Mouse (Mus musculus) liver, embryonic 13.5 days (tissue): ENCODE results near the gene Rasgrp2. TPM values are rescaled to one million over a fixed set of nuclear protein-coding genes. Genes with fewer than 3 reads are reported as not detected.
A peak's percentile ranks its signal among the peaks of the same experiment; 100 is the strongest.

Source experiments
- ATAC-seq: fragments of 200-750 bp; cut with Nextera tagmentation; 2 replicates; pipeline ENCODE4 v1.8.0; 2017; ENCODE audit warnings: low read depth, mild to moderate bottlenecking, moderate number of reproducible peaks, moderate library complexity
- DNase-seq: peaks from one replicate; pipeline ENCODE4 v3.0.0; 2022
- H3K27ac ChIP-seq: fragments of 300-500 bp; sonication (generic); 2 replicates; pipeline ENCODE4 v1.5.1; 2015; ENCODE audit warnings: moderate library complexity, mild to moderate bottlenecking, inconsistent platforms
- H3K27me3 ChIP-seq: fragments of 300-500 bp; sonication (generic); 2 replicates; pipeline ENCODE4 v1.6.1; 2015; ENCODE audit warnings: mild to moderate bottlenecking, inconsistent platforms
- H3K36me3 ChIP-seq: fragments of 300-500 bp; sonication (generic); 2 replicates; pipeline ENCODE4 v1.6.1; 2015; ENCODE audit warnings: mild to moderate bottlenecking, inconsistent platforms
- H3K4me1 ChIP-seq: fragments of 300-500 bp; sonication (generic); replicated peaks from 2 replicates; pipeline ENCODE4 v1.6.1; 2015; ENCODE audit warnings: inconsistent platforms
- H3K4me2 ChIP-seq: fragments of 300-500 bp; sonication (generic); 2 replicates; pipeline ENCODE4 v1.6.1; 2015; ENCODE audit warnings: inconsistent platforms, mild to moderate bottlenecking, moderate library complexity
- H3K4me3 ChIP-seq: fragments of 300-500 bp; sonication (generic); replicated peaks from 2 replicates; pipeline ENCODE4 v1.5.1; 2015; ENCODE audit warnings: mild to moderate bottlenecking, inconsistent platforms
- H3K9ac ChIP-seq: fragments of 300-500 bp; sonication (generic); 2 replicates; pipeline ENCODE4 v1.6.1; 2015; ENCODE audit warnings: mild to moderate bottlenecking, inconsistent platforms
- H3K9me3 ChIP-seq: fragments of 300-500 bp; sonication (generic); replicated peaks from 2 replicates; pipeline ENCODE4 v1.6.1; 2016; ENCODE audit warnings: inconsistent platforms
- WGBS: fragments of 180-500 bp; shearing (Covaris S2); methylation state at CpG from one replicate; pipeline ENCODE4 v1.1.7; 2015; ENCODE audit not compliant: insufficient replicate concordance; 5-methylcytosine and 5-hydroxymethylcytosine counted together
- polyA plus RNA-seq: library from polyadenylated mRNA; unstranded; fragments of >200 nt; fragmentation: Nextera tagmentation; extraction: Ambion mirVana; gene quantifications from 2 replicates; pipeline ENCODE4 v1.2.1, GENCODE M21; 2015

Rasgrp2 gene
- polyA plus RNA-seq, 1 experiment from 2014 or later: 85.3 TPM

DNA sequence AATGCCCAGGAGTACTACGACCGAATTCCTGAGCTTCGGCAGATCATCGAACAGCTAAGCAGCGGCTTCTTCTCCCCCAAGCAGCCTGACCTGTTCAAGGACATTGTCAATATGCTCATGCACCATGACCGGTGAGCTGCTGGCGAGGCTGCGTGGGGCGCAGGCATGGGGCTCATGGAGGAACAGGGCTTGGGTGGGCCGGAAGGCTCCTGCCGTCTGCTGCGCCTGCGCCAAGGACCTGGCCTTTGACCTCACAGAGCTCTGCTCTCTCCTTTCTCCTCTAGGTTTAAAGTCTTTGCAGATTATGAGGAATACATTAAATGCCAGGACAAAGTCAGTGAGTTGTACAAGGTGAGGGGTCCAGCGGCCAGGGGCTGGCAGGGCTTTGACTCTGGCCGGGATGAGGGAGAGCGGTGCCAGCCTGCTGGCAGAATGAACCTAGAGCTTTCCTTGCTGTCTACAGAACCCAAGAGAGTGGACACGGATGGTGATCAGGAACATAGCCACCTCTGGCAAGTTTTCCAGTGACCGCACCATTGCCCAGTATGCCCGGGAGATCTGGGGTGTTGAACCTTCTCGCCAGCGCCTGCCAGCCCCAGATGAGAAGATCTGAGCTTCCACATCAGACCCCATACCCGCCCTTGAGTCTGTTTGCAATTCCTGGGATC is 1.4 kb upstream of the Rasgrp2 start:
- Histone ChIP-seq H3K9ac (no peak overlapping the region), H3K4me1 (peaks cover 43% of the 10 kb centered on the region), H3K27ac (peak overlapping the region; percentile 0; the same call in 1 of the 2 replicates), H3K9me3 (no peaks in the 10 kb centered on the region), H3K36me3 (no peaks in the 10 kb centered on the region), H3K4me3 (no peak overlapping the region), H3K27me3 (peaks cover 60% of the 10 kb centered on the region), H3K4me2 (no peak overlapping the region)
- no peak for ATAC-seq
- no peak for DNase-seq
- WGBS: 75% methylated on average over 22 of the region's 22 CpGs

DNA sequence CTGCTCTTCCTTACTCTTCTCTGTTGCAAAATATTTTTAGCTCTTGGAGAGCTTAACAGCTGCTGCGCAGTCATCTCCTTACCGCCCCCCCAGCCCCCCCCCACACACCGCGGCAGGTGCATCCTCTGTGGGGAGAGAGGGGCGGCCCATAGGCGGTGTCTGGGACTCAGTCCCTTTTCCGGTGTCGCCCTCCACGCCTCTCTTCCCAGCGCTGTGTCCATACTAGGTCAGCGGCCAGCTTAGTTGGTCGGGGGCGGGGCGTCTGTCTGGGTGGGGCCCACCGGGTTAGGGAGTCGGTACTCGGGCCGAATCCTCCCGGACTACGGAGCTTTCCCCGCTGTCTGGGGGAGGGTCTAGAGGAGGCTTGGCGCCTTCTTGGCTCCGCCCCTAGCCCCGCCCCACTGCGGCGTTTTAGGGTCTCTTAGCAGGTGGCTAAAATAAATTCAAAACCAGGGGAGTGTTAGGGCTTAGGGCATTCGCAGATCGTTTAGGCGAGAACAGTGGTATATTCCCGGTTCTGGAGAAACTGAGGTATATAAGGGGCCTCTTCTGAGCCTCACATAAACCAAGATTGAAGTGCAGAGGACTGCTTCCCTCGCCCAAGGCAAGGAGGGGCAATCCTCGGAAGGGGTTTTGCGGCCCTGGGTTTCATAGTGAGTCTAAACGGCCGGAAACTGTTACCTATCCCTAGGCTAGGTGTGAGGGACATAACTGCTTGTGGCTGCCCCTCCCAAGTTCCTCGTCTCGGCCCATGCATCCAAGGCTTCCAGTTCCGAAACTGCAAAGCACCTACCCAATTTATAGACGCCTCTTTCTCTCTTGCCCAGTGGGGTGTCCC is 474 bp upstream of the Rasgrp2 start:
- Histone ChIP-seq H3K9ac (peak overlapping the region; percentile 65), H3K4me1 (peaks cover 52% of the 10 kb centered on the region), H3K4me2 (peak overlapping the region; percentile 91), H3K36me3 (peaks cover 4% of the 10 kb centered on the region; the same call in 1 of the 2 replicates), H3K27me3 (peaks cover 60% of the 10 kb centered on the region), H3K9me3 (no peaks in the 10 kb centered on the region), H3K27ac (peak overlapping the region; percentile 60), H3K4me3 (peak overlapping the region; percentile 64)
- 1% methylated on average over 38 of the region's 39 CpGs for WGBS
- DNase-seq: peak; percentile 40
- ATAC-seq: peak; percentile 38

DNA sequence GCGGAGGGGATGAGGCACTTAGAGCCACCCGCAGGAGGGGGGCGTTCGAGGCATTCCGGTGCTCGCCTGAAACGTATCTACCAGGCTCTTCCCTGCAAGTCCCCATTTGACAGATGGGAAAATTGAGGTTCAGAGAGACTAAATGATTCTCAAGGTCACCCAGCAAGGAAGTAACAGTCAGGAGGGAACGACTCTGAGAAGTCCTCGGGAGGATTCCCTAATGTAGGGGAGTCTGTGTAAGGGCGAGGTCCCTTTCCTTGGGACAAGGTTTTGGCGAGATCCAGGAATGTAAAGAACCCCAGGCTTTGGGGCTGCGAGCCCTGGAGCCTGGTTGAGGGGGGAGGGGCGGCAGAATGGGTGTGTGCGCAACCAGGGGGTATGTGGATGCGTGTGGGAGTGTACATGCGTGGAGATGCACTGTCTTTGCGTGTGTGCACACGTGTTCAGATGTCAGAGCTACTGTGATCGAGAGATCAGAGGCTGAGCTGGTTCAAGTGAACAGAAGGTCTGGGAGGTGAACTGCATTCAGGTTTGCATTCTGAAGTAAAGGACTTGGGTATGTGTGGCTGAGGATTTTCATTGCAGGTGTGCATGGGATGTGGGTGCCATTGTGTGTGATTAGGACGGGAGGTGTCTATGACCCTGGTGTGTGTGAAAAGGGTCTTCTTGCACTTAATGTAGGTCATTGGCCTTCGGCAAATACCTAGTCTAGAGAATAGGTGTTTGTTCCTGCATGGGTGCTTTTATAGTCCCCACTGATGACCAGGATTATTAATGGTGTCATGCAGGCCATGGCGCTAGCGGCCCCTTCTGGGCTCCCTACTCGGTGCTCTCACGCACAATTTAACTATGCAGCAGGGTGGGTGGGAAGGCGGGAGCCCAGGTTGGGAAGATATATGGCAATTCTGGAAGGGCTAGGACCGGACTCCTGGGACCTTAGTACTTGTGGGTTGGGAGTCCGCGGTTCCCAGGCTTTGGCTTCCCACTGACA is 1.3 kb downstream of the Rasgrp2 start:
- DNase-seq: no peak
- H3K27ac ChIP-seq: peak overlapping the region; percentile 65
- H3K4me1 ChIP-seq: peaks cover 55% of the 10 kb centered on the region
- H3K36me3 ChIP-seq: peaks cover 7% of the 10 kb centered on the region
- WGBS: 2% methylated on average over 28 of the region's 29 CpGs
- peaks cover 60% of the 10 kb centered on the region for H3K27me3 ChIP-seq
- H3K9me3 ChIP-seq: no peaks in the 10 kb centered on the region
- no peak for ATAC-seq
- H3K4me3 ChIP-seq: peak overlapping the region; percentile 64
- H3K9ac ChIP-seq: peak overlapping the region; percentile 65
- H3K4me2 ChIP-seq: peak overlapping the region; percentile 91

DNA sequence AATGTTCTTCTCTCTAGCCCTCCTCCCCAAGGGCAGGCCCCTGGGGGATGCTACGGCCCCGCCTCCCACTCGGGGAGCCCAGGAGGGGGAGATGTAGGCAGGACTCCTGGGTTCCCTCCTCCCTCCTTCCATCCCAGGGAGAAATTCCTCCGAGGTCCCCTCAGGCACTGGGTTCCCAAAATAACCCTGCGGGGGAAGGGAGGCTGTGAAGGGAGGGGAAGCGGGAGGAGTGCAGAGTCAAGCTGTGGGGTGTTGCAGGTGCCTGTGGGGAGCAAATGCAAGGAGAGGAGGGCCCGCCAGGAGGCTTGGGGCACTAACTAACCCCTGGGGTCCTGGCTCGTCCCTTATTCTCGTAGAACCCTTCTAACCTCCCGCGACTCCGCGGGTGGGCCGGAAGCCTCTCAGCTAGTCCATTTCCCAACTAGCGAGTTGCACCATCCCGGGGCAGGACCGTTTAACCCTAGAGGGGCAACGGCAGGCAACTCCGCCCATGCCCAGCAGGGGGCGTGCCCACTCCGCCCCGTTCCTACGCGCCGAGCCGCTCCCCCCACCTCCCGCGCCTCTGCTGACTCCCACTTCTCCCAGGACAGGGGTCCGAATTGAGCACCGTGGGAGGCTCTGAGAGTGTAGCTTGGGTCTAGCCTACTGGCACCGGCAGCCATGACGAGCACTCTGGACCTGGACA is 2.1 kb downstream of the Rasgrp2 start:
- Histone ChIP-seq H3K4me2 (peak overlapping the region; percentile 91), H3K9me3 (no peaks in the 10 kb centered on the region), H3K4me1 (peaks cover 55% of the 10 kb centered on the region), H3K27me3 (peaks cover 60% of the 10 kb centered on the region), H3K9ac (peak overlapping the region; percentile 59), H3K27ac (peak overlapping the region; percentile 65), H3K36me3 (peaks cover 7% of the 10 kb centered on the region), H3K4me3 (peak overlapping the region; percentile 64)
- ATAC-seq: peak; percentile 52
- WGBS: under 1% methylated on average over 32 of the region's 32 CpGs
- DNase-seq: peak; percentile 68

DNA sequence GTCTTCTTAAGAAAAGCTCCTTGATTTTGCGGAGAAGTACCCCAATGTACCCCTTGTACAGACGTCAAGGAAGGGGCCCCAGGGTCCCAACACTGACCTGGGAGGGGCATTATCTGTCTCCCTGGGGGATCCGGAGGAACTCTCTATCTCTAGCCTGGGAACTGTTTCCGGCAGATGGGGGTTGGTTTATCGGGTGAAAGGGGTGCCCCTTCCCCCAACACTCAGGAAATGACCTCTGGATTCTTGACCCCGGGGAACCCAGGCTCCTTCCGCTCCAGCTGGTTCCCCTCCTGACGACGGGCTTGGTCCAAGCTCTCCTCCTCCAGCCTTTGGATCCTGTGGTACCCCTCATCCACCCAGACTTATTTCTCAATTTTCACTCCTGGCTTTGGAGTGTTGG is 2.8 kb downstream of the Rasgrp2 start:
- Histone ChIP-seq H3K9me3 (no peaks in the 10 kb centered on the region), H3K27ac (peak overlapping the region; percentile 61; the same call in 1 of the 2 replicates), H3K9ac (peak overlapping the region; percentile 59), H3K4me1 (peaks cover 55% of the 10 kb centered on the region), H3K4me3 (peak overlapping the region; percentile 64), H3K36me3 (peaks cover 10% of the 10 kb centered on the region), H3K27me3 (peaks cover 57% of the 10 kb centered on the region), H3K4me2 (peak overlapping the region; percentile 91)
- ATAC-seq (peak; percentile 29), DNase-seq (no peak)
- WGBS: 2% methylated on average over 9 of the region's 9 CpGs

DNA sequence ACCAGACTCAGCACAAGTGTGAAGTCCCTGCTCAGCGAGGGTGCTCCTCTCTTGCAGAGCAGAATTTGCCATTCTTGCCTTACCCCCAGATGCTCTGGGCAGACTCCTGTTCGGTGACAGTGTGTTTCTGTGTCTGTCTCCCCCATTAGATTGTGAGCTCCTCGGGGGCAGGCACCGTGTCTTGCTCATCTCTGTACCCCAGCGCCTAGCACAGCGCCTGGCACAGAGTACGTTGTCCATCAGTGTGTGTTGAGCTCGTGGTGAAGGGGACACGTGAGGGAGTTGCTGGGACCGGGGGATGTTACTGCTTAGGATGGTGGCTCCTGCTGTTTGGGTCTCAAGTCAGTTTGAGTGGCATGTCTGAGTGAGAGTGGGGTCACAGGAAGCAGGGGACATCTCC is 4.7 kb downstream of the Rasgrp2 start:
- H3K27me3 ChIP-seq: peaks cover 39% of the 10 kb centered on the region
- no peak overlapping the region for H3K9ac ChIP-seq
- no peak overlapping the region for H3K27ac ChIP-seq
- no peaks in the 10 kb centered on the region for H3K9me3 ChIP-seq
- no peak overlapping the region for H3K4me3 ChIP-seq
- WGBS: 76% methylated on average over 10 of the region's 10 CpGs
- no peak for ATAC-seq
- H3K4me2 ChIP-seq: 0 out of 2 replicates have a peak overlapping the region, but pooled peaks have one; percentile 91
- no peak for DNase-seq
- H3K36me3 ChIP-seq: peaks cover 16% of the 10 kb centered on the region
- H3K4me1 ChIP-seq: peaks cover 53% of the 10 kb centered on the region

DNA sequence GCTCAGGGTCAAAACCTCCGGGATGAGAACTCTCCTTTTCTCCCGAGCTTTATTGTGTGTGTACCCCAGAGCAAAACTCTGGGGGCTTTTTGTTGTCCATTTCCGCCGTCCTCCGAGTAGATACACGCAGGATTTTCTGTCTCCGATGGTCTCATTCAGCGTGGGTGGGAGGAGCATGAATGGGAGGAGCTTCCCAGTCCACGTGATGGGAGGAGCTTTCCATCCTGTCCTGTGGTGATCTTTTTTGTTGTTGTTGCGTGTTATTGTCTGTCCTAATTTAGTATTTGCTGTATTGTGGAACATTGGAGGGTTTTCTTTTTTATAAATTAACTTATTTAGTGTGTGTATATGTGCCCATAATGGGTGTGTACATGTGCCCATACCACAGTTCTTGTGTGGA is 6.3 kb downstream of the Rasgrp2 start:
- no peak overlapping the region for H3K4me3 ChIP-seq
- DNase-seq (no peak), ATAC-seq (no peak)
- peaks cover 37% of the 10 kb centered on the region for H3K4me1 ChIP-seq
- H3K9me3 ChIP-seq: no peaks in the 10 kb centered on the region
- H3K4me2 ChIP-seq: no peak overlapping the region
- H3K27me3 ChIP-seq: peaks cover 23% of the 10 kb centered on the region
- H3K27ac ChIP-seq: no peak overlapping the region
- H3K36me3 ChIP-seq: peaks cover 16% of the 10 kb centered on the region
- 65% methylated on average over 10 of the region's 10 CpGs for WGBS
- H3K9ac ChIP-seq: no peak overlapping the region

DNA sequence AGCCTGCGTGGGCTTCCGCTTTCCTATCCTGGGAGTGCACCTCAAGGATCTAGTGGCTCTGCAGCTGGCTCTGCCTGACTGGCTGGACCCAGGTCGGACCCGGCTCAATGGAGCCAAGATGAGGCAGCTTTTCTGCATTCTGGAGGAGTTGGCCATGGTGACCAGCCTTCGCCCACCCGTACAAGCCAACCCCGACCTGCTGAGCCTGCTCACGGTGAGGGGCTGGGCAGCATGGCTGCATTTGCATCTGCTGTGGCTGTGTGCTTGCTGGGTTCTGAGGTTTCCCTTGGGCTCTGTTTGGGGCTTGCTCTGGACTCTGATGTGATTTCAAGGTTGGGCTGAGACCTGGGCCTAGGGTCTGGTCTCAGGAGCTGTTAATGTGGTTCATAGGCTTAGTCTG is 8.0 kb downstream of the Rasgrp2 start:
- Histone ChIP-seq H3K4me1 (peaks cover 21% of the 10 kb centered on the region), H3K36me3 (peaks cover 19% of the 10 kb centered on the region), H3K9ac (no peak overlapping the region), H3K27me3 (peaks cover 7% of the 10 kb centered on the region), H3K4me2 (no peak overlapping the region), H3K27ac (no peak overlapping the region), H3K9me3 (no peaks in the 10 kb centered on the region), H3K4me3 (no peak overlapping the region)
- ATAC-seq: no peak
- 77% methylated on average over 8 of the region's 8 CpGs for WGBS
- DNase-seq: no peak

DNA sequence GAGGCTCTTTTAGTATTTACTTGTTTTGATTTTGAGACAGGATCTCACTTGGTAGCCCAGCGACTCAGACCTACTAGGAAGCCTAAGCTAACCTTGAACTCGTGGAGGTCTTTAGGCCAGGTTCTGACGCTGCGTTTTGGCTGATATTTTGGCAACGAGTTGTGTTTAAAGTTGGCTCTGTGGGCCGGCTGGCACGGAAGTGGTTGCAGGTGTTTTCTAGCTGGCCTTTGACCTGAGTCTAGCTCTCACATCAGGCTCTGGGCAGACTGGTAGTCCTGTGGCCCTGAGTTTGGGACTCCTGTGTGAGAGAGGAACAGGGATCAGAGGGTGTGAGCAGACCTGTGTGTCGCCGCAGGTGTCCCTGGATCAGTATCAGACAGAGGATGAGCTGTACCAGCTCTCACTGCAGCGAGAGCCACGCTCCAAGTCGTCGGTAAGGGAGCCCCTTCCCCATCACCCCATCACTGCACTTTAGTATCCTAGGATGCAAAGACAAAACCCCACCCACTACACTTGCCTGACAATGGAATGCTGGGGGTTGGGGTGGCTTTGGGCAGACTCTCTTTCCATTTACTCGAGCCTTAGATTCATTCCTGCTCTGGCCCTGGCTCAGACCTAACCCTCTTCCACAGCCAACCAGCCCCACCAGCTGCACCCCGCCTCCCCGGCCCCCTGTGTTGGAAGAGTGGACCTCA is 8.8 kb downstream of the Rasgrp2 start:
- H3K4me2 ChIP-seq: no peak overlapping the region
- ATAC-seq (no peak), DNase-seq (no peak)
- H3K36me3 ChIP-seq: peaks cover 19% of the 10 kb centered on the region
- no peak overlapping the region for H3K9ac ChIP-seq
- no peaks in the 10 kb centered on the region for H3K27me3 ChIP-seq
- H3K4me3 ChIP-seq: no peak overlapping the region
- H3K9me3 ChIP-seq: no peaks in the 10 kb centered on the region
- H3K4me1 ChIP-seq: peaks cover 12% of the 10 kb centered on the region
- no peak overlapping the region for H3K27ac ChIP-seq
- WGBS: 72% methylated on average over 16 of the region's 16 CpGs

DNA sequence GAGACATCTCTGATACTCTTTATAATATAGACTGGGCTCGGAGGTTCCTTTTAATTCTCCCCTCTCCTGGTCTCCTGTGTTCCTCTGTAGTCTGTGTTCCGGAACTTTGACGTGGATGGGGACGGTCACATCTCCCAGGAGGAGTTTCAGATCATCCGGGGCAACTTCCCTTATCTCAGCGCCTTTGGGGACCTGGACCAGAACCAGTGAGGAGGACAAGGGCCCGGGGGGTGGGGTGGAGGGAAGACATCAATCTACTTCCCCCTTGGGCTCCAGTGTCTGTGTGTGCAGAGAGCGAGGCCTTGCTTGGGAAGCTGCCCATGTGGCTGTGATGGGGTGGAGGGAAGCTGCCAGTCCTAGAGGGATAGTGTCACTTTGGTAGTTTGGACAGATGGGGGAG is 9.6 kb downstream of the Rasgrp2 start:
- H3K36me3 ChIP-seq: peaks cover 14% of the 10 kb centered on the region
- no peak for DNase-seq
- peaks cover 7% of the 10 kb centered on the region for H3K4me1 ChIP-seq
- H3K9me3 ChIP-seq: no peaks in the 10 kb centered on the region
- no peak overlapping the region for H3K27ac ChIP-seq
- H3K27me3 ChIP-seq: no peaks in the 10 kb centered on the region
- 53% methylated on average over 8 of the region's 8 CpGs for WGBS
- no peak overlapping the region for H3K4me3 ChIP-seq
- H3K4me2 ChIP-seq: no peak overlapping the region
- H3K9ac ChIP-seq: no peak overlapping the region
- ATAC-seq: no peak
